Mouse (Mus musculus) liver, adult 2 months (tissue): ENCODE measurements around the gene Rsl24d1. TPM values are rescaled to one million over a fixed set of nuclear protein-coding genes. Genes with fewer than 3 reads are reported as not detected.
A peak's percentile ranks its signal among the peaks of the same experiment; 100 is the strongest.

Source experiments
- DNase-seq: peaks from one replicate; pipeline ENCODE4 v3.0.0-alpha.2; 2011; ENCODE audit warnings: low read depth, low spot score; ENCODE audit errors: extremely low read depth
- H3K27ac ChIP-seq: fragments of 200-500 bp; replicated peaks from 2 replicates; pipeline ENCODE4 v1.5.1; 2012; ENCODE audit warnings: low read depth, mild to moderate bottlenecking, control low read depth, inconsistent platforms, low read length; ENCODE audit not compliant: insufficient read depth
- H3K27me3 ChIP-seq: fragments of 200-500 bp; 2 replicates; pipeline ENCODE4 v1.6.1; 2012; ENCODE audit warnings: mild to moderate bottlenecking, moderate library complexity, low read length, inconsistent platforms; ENCODE audit not compliant: control insufficient read depth, insufficient read depth
- H3K36me3 ChIP-seq: fragments of 200-500 bp; 2 replicates; pipeline ENCODE4 v1.6.1; 2012; ENCODE audit warnings: low read length, inconsistent platforms; ENCODE audit not compliant: control insufficient read depth, insufficient read depth
- H3K4me1 ChIP-seq: fragments of 200-500 bp; 2 replicates; pipeline ENCODE4 v1.6.1; 2011; ENCODE audit warnings: low read length; ENCODE audit not compliant: control insufficient read depth, insufficient read depth
- H3K4me3 ChIP-seq: fragments of 200-500 bp; 2 replicates; pipeline ENCODE4 v1.5.1; 2011; ENCODE audit warnings: low read depth, mild to moderate bottlenecking, control low read depth, low read length, moderate library complexity; ENCODE audit not compliant: insufficient read depth
- H3K79me2 ChIP-seq: fragments of 200-500 bp; 2 replicates; pipeline ENCODE4 v1.6.1; 2012; ENCODE audit warnings: inconsistent platforms, mild to moderate bottlenecking, low read length, moderate library complexity; ENCODE audit not compliant: control insufficient read depth, insufficient read depth
- H3K9ac ChIP-seq: fragments of 200-500 bp; 2 replicates; pipeline ENCODE4 v1.6.1; 2012; ENCODE audit warnings: low read depth, mild to moderate bottlenecking, control low read depth, inconsistent platforms, low read length
- CTCF ChIP-seq: fragments of 200-500 bp; IDR thresholded peaks from 2 replicates; pipeline ENCODE4 v1.5.1; 2011; ENCODE audit warnings: low read depth, low read length, control low read depth
- POLR2A ChIP-seq: fragments of 200-500 bp; IDR thresholded peaks from 2 replicates; pipeline ENCODE4 v1.6.1; 2011; ENCODE audit warnings: low read length, control low read depth; ENCODE audit not compliant: insufficient read depth; ENCODE audit errors: extremely low read depth
- WGBS: fragments of 180-500 bp; shearing (Covaris S2); methylation state at CpG from one replicate; pipeline ENCODE4 v1.1.7; 2018; 5-methylcytosine and 5-hydroxymethylcytosine counted together
- polyA plus RNA-seq: library from polyadenylated mRNA; depleted of rRNA; stranded (reverse); fragments of >200 nt; gene quantifications from 2 replicates; pipeline ENCODE4 v1.2.3, GENCODE M21; 2012; rRNA removed
- total RNA-seq: library from RNA; depleted of rRNA; stranded (reverse); fragments of >200 nt; gene quantifications from 2 replicates; pipeline ENCODE4 v1.2.3, GENCODE M21; 2014; rRNA removed

The Rsl24d1 gene
- total and polyA plus RNA-seq, 2 experiments, result 11.2 to 34.9 TPM

GRCm38 (mm10) chr9:73157968-73158367 lies 44.7 kb downstream of the Rsl24d1 start:
- H3K36me3 ChIP-seq, result no peaks in the 10 kb centered on the region
- H3K79me2 ChIP-seq, result no peaks in the 10 kb centered on the region
- no peak overlapping the region for H3K27ac ChIP-seq
- no peak for TF ChIP-seq POLR2A
- TF ChIP-seq CTCF, result no peak
- no peak overlapping the region for H3K4me3 ChIP-seq
- no peak for DNase-seq
- no peak overlapping the region for H3K9ac ChIP-seq
- no peaks in the 10 kb centered on the region for H3K27me3 ChIP-seq
- H3K4me1 ChIP-seq, result no peaks in the 10 kb centered on the region
- whole genome bisulfite sequencing, result 82% methylated on average over 4 of the region's 4 CpGs

GRCm38 (mm10) chr9:73159265-73159664 lies 46.0 kb downstream of the Rsl24d1 start:
- 58% methylated on average over 1 of the region's 1 CpGs for WGBS
- no peak overlapping the region for H3K27ac ChIP-seq
- no peak overlapping the region for H3K4me3 ChIP-seq
- no peaks in the 10 kb centered on the region for H3K36me3 ChIP-seq
- H3K79me2 ChIP-seq, result no peaks in the 10 kb centered on the region
- TF ChIP-seq POLR2A (no peak), CTCF (no peak)
- H3K27me3 ChIP-seq, result no peaks in the 10 kb centered on the region; the same call in 1 of the 2 replicates
- H3K4me1 ChIP-seq, result no peaks in the 10 kb centered on the region
- H3K9ac ChIP-seq, result no peak overlapping the region
- peak; percentile 49 for DNase-seq

GRCm38 (mm10) chr9:73162571-73163333 lies 49.5 kb downstream of the Rsl24d1 start:
- H3K36me3 ChIP-seq, result no peaks in the 10 kb centered on the region
- no peaks in the 10 kb centered on the region for H3K79me2 ChIP-seq
- H3K4me1 ChIP-seq, result no peaks in the 10 kb centered on the region
- peak; percentile 52; the same call in 1 of the 2 replicates for TF ChIP-seq CTCF
- no peak for TF ChIP-seq POLR2A
- H3K27me3 ChIP-seq, result no peaks in the 10 kb centered on the region; the same call in 1 of the 2 replicates
- peak; percentile 55 for DNase-seq
- 19% methylated on average over 26 of the region's 26 CpGs for WGBS
- no peak overlapping the region for H3K4me3 ChIP-seq
- H3K9ac ChIP-seq, result no peak overlapping the region
- no peak overlapping the region for H3K27ac ChIP-seq

GRCm38 (mm10) chr9:73165631-73166030 lies 52.4 kb downstream of the Rsl24d1 start:
- WGBS, result 70% methylated on average over 4 of the region's 4 CpGs
- no peaks in the 10 kb centered on the region for H3K4me1 ChIP-seq

More at GRCm38 (mm10) chr9:73165631-73166030, 52.4 kb downstream of the Rsl24d1 start:
- H3K9ac ChIP-seq, result no peak overlapping the region
- no peak overlapping the region for H3K27ac ChIP-seq
- H3K27me3 ChIP-seq, result no peaks in the 10 kb centered on the region; the same call in 1 of the 2 replicates
- TF ChIP-seq POLR2A, result no peak
- no peak for TF ChIP-seq CTCF
- no peaks in the 10 kb centered on the region for H3K36me3 ChIP-seq
- no peak overlapping the region for H3K4me3 ChIP-seq
- H3K79me2 ChIP-seq, result no peaks in the 10 kb centered on the region
- no peak for DNase-seq

Other genes starting within 250 kb of the Rsl24d1 start
- 0.20 and 0.46 TPM in 2 replicates for gene Pygo1, start 187.8 kb upstream of the Rsl24d1 start, total RNA-seq
- gene Pygo1, start 187.8 kb upstream of the Rsl24d1 start, polyA plus RNA-seq, result 0.21 and 0.22 TPM in 2 replicates
- 0.09 and 0.20 TPM in 2 replicates for gene Dyx1c1, start 154.6 kb upstream of the Rsl24d1 start, total RNA-seq
- 0.05 and 0.24 TPM in 2 replicates for gene Dyx1c1, start 154.6 kb upstream of the Rsl24d1 start, polyA plus RNA-seq
- not detected in 2 replicates for gene Gm44503, start 154.6 kb upstream of the Rsl24d1 start, total RNA-seq
- not detected in 2 replicates for gene Gm44503, start 154.6 kb upstream of the Rsl24d1 start, polyA plus RNA-seq
- 11.9 and 15.8 TPM in 2 replicates for gene Ccpg1os, start 128.0 kb upstream of the Rsl24d1 start, total RNA-seq
- 9.4 and 10.1 TPM in 2 replicates for gene Ccpg1os, start 128.0 kb upstream of the Rsl24d1 start, polyA plus RNA-seq
- 36.8 and 46.1 TPM in 2 replicates for gene Ccpg1, start 128.0 kb upstream of the Rsl24d1 start, total RNA-seq
- gene Ccpg1, start 128.0 kb upstream of the Rsl24d1 start, polyA plus RNA-seq, result 6.3 and 6.7 TPM in 2 replicates
- 3.0 and 4.2 TPM in 2 replicates for gene Pigb, start 73.0 kb upstream of the Rsl24d1 start, total RNA-seq
- gene Pigb, start 73.0 kb upstream of the Rsl24d1 start, polyA plus RNA-seq, result 4.5 and 5.7 TPM in 2 replicates
- gene Rab27a, start 68.6 kb upstream of the Rsl24d1 start, total RNA-seq, result 1.9 and 2.6 TPM in 2 replicates
- gene Rab27a, start 68.6 kb upstream of the Rsl24d1 start, polyA plus RNA-seq, result 0.77 and 0.78 TPM in 2 replicates
- gene Khdc3, start 11.6 kb upstream of the Rsl24d1 start, total RNA-seq, result not detected in 2 replicates
- 0.07 TPM in 1 of 2 replicates, not detected in the other for gene Khdc3, start 11.6 kb upstream of the Rsl24d1 start, polyA plus RNA-seq
- not detected in 2 replicates for gene Gm20509, start 11.0 kb upstream of the Rsl24d1 start, total RNA-seq
- not detected in 2 replicates for gene Gm20509, start 11.0 kb upstream of the Rsl24d1 start, polyA plus RNA-seq